Mouse (Mus musculus) G1E (cell line): ENCODE measurements around the gene Fgfr2.

Source experiments
- CTCF ChIP-seq: IDR thresholded peaks from 2 replicates; pipeline ENCODE4 v1.5.1; 2012; ENCODE audit warnings: low read depth, low read length, inconsistent platforms, mixed read lengths
- GATA1 ChIP-seq: IDR thresholded peaks from 2 replicates; pipeline ENCODE4 v1.6.1; 2012; ENCODE audit warnings: borderline replicate concordance, low read length, inconsistent platforms, mixed read lengths

GRCm38 (mm10) chr7:133007343-133007742 is 115.8 kb downstream of the Fgfr2 start:
- TF ChIP-seq CTCF (no peak), GATA1 (no peak)
